In genomic region chr2:52057099-52057498, GRCm38 (mm10) we compare ENCODE assay signal across 19 mouse cellular contexts. TPM values are rescaled to one million over a fixed set of nuclear protein-coding genes. Genes with fewer than 3 reads are reported as not detected.
"Had no signal": no experiment of that assay in that cellular context is flagged by ENCODE, and none has a peak within 500 bp of the region (broad histone marks: within the 10 kb centered on the region; RNA-seq: fewer than 3 reads in every experiment).

No protein-coding gene starts in this region.

- H3K4me3 ChIP-seq: midbrain, embryonic 10.5 days; midbrain, embryonic 13.5 days; midbrain, embryonic 15.5 days; myocyte; neural tube, embryonic 13.5 days; neural tube, embryonic 15.5 days had no signal

- ATAC-seq: midbrain, embryonic 13.5 days; midbrain, embryonic 15.5 days had no signal

- H3K9ac ChIP-seq: lung, embryonic 14.5 days; midbrain, embryonic 13.5 days; midbrain, embryonic 15.5 days; neural tube, embryonic 13.5 days; neural tube, embryonic 15.5 days had no signal

- H3K36me3 ChIP-seq: midbrain, embryonic 10.5 days; midbrain, embryonic 13.5 days; midbrain, embryonic 15.5 days; neural tube, embryonic 13.5 days; neural tube, embryonic 15.5 days had no signal

- H3K4me2 ChIP-seq: lung, embryonic 14.5 days; midbrain, embryonic 13.5 days; midbrain, embryonic 15.5 days; neural tube, embryonic 13.5 days; neural tube, embryonic 15.5 days had no signal

- DNase-seq: lung, adult 18-20 months; lung, postnatal 10 days; lung, postnatal 4 days; retina, postnatal 1 day; right cerebral cortex, adult 18-20 months; right cerebral cortex, postnatal 25 days; right cerebral cortex, postnatal 4 days; spleen, adult 18-20 months; thymus, adult 18-20 months; thymus, postnatal 14 days; thymus, postnatal 36 days had no signal

- H3K4me1 ChIP-seq: midbrain, embryonic 13.5 days; midbrain, embryonic 15.5 days; neural tube, embryonic 13.5 days; neural tube, embryonic 15.5 days had no signal

- H3K9me3 ChIP-seq: midbrain, embryonic 10.5 days; midbrain, embryonic 13.5 days; midbrain, embryonic 15.5 days; neural tube, embryonic 13.5 days; neural tube, embryonic 15.5 days had no signal

- H3K27me3 ChIP-seq: midbrain, embryonic 13.5 days; midbrain, embryonic 15.5 days; neural tube, embryonic 13.5 days; neural tube, embryonic 15.5 days had no signal

- H3K27ac ChIP-seq: midbrain, embryonic 10.5 days; midbrain, embryonic 13.5 days; midbrain, embryonic 15.5 days; neural tube, embryonic 13.5 days; neural tube, embryonic 15.5 days had no signal

RNA-seq across cellular contexts. Expression of gene Tnfaip6, which starts 19.3 kb away (rescaled TPM):
- total RNA-seq: megakaryocyte-erythroid progenitor cell, adult 5-6 weeks had no signal
